Mouse (Mus musculus): ENCODE measurements around the gene Nkain2. TPM values are rescaled to one million over a fixed set of nuclear protein-coding genes. Genes with fewer than 3 reads are reported as not detected.
A peak's percentile ranks its signal among the peaks of the same experiment; 100 is the strongest.

Gene Nkain2
- 0.60 and 0.77 TPM in 2 replicates for polyA plus RNA-seq (2015; fragmentation: Nextera tagmentation; extraction: Ambion mirVana)

GRCm38 (mm10) chr10:32889652-32890506, at the start of gene Nkain2:
TSS of gene Nkain2 (minus strand) at chr10:32890462.
- peaks cover 15% of the 10 kb centered on the region; the same call in 1 of the 2 replicates for H3K27me3 ChIP-seq
- under 1% methylated on average over 74 of the region's 81 CpGs for WGBS
- H3K9ac ChIP-seq = peak within 1 kb of the TSS; percentile 56

DNA sequence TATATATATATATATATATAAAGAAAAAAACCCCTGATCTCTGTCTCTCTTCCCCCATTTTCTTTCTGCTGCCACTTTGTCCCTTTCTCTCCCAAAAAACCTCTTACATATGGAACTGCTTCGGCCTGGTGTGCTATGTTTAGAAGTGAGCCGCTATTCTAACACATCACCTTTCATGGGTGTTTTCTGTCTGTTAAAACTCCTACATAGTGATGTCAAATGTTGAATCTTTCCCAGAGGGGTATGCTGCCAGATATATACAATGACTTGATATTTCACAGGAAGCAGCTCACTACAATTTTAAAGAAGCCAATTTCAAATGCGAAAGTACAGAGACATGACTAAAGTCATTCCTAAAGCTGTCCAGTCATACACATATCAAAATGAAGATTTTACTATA, 49.6 kb upstream of the Nkain2 start:
- H3K36me3 ChIP-seq = no peaks in the 10 kb centered on the region
- no peaks in the 10 kb centered on the region for H3K27me3 ChIP-seq
- H3K27ac ChIP-seq = no peak overlapping the region
- no peak overlapping the region for H3K4me2 ChIP-seq
- no peaks in the 10 kb centered on the region for H3K9me3 ChIP-seq (replicated peaks)
- ATAC-seq (replicated peaks; ENCODE audit: low FRiP score) = no peak
- no peaks in the 10 kb centered on the region for H3K4me1 ChIP-seq
- 88% methylated on average over 3 of the region's 3 CpGs for WGBS
- H3K4me3 ChIP-seq (replicated peaks) = no peak overlapping the region
- no peak overlapping the region for H3K9ac ChIP-seq

More at GRCm38 (mm10) chr10:32889652-32890506, at the start of gene Nkain2:
- Histone ChIP-seq H3K4me1 (0 out of 2 replicates have a peak, but pooled peaks cover 10% of the 10 kb centered on the region), H3K27ac (no peak within 1 kb of the TSS), H3K36me3 (no peaks in the 10 kb centered on the region), H3K4me2 (peak within 1 kb of the TSS; percentile 99), H3K9me3 (replicated peaks) (no peaks in the 10 kb centered on the region), H3K4me3 (replicated peaks) (peak within 1 kb of the TSS; percentile 72)
- peak; percentile 79 for ATAC-seq (replicated peaks; ENCODE audit: low FRiP score)

GRCm38 (mm10) chr10:32895093-32895492, 4.8 kb upstream of the Nkain2 start:
- Histone ChIP-seq H3K4me3 (replicated peaks) (no peak overlapping the region), H3K27me3 (no peaks in the 10 kb centered on the region), H3K27ac (no peak overlapping the region), H3K36me3 (no peaks in the 10 kb centered on the region), H3K4me1 (0 out of 2 replicates have a peak, but pooled peaks cover 5% of the 10 kb centered on the region), H3K9ac (no peak overlapping the region), H3K4me2 (no peak overlapping the region), H3K9me3 (replicated peaks) (no peaks in the 10 kb centered on the region)
- no peak for ATAC-seq (replicated peaks; ENCODE audit: low FRiP score)

DNA sequence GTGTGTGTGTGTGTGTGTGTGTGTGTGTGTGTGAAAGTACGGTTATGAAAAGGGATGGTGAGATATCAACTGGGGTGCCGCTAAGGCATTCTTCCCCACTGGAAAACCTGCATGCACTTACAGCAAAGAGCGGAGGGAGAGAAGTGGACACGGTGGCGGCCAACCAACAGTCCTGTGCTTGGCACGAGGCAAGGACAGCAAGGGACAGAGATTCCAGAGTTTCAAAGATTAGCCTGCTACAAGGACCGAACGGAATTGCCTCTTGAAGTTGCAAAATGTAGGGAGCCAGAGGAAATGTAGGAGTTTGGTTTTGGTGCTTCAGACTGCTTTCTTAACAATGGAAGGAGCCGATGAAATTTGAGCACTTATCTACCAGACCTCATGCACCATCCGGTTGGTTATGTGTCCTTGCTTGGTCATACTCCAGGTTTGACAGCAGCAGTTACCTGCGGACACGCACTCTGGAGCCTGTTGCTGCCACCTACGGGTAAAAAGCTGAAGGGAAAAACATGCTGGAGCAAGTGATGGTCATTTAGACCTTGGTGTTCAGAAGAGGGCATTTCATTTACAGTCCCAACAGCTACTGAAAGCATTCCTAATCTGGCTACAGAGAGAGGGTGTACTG, 357 bp upstream of the Nkain2 start:
- Histone ChIP-seq H3K9me3 (replicated peaks) (no peaks in the 10 kb centered on the region), H3K4me3 (replicated peaks) (peak overlapping the region; percentile 72), H3K27me3 (peaks cover 15% of the 10 kb centered on the region; the same call in 1 of the 2 replicates), H3K27ac (no peak overlapping the region), H3K4me2 (peak overlapping the region; percentile 99), H3K36me3 (no peaks in the 10 kb centered on the region), H3K9ac (peak overlapping the region; percentile 56; the same call in 1 of the 2 replicates), H3K4me1 (0 out of 2 replicates have a peak, but pooled peaks cover 10% of the 10 kb centered on the region)
- 5% methylated on average over 13 of the region's 13 CpGs for WGBS
- peak; percentile 85 for ATAC-seq (replicated peaks; ENCODE audit: low FRiP score)

- Histone ChIP-seq H3K27ac (no peak overlapping the region), H3K36me3 (no peaks in the 10 kb centered on the region), H3K9ac (no peak overlapping the region), H3K4me2 (no peak overlapping the region), H3K27me3 (no peaks in the 10 kb centered on the region), H3K9me3 (replicated peaks) (no peaks in the 10 kb centered on the region), H3K4me3 (replicated peaks) (no peak overlapping the region), H3K4me1 (no peaks in the 10 kb centered on the region)
- WGBS = 83% methylated on average over 6 of the region's 6 CpGs
- ATAC-seq (replicated peaks; ENCODE audit: low FRiP score) = no peak
These were observed 8.3 kb downstream of the Nkain2 start for GRCm38 (mm10) chr10:32881977-32882376.

- WGBS = 79% methylated on average over 1 of the region's 1 CpGs
- Histone ChIP-seq H3K27ac (no peak overlapping the region), H3K9me3 (replicated peaks) (no peaks in the 10 kb centered on the region), H3K4me2 (no peak overlapping the region), H3K36me3 (no peaks in the 10 kb centered on the region), H3K27me3 (no peaks in the 10 kb centered on the region), H3K9ac (no peak overlapping the region), H3K4me1 (no peaks in the 10 kb centered on the region), H3K4me3 (replicated peaks) (no peak overlapping the region)
- no peak for ATAC-seq (replicated peaks; ENCODE audit: low FRiP score)
These were observed 19.4 kb downstream of the Nkain2 start for GRCm38 (mm10) chr10:32870691-32871406.

DNA sequence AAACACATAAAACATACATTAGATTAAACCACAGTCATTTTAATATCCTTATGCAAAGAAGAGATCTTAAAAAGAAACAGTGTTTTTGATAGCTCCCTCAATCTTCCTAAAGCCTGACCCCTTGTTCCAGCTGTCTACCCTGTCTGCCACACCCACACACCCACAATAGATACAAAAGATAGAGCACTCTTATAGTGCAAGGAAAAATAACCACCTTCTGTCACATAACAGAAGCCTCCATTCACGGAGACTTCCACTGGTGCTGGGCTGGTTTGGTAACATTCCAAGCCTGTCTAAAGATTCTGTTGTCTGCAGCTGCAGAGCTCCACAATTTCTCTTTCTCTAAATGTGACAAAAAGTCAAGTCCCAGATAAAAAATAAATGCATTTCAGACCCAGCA, 20.7 kb downstream of the Nkain2 start:
- Histone ChIP-seq H3K9ac (no peak overlapping the region), H3K4me3 (replicated peaks) (no peak overlapping the region), H3K4me1 (no peaks in the 10 kb centered on the region), H3K27ac (no peak overlapping the region), H3K9me3 (replicated peaks) (no peaks in the 10 kb centered on the region), H3K36me3 (no peaks in the 10 kb centered on the region), H3K27me3 (no peaks in the 10 kb centered on the region), H3K4me2 (no peak overlapping the region)
- ATAC-seq (replicated peaks; ENCODE audit: low FRiP score) = no peak
- 40% methylated on average over 1 of the region's 1 CpGs for whole genome bisulfite sequencing

DNA sequence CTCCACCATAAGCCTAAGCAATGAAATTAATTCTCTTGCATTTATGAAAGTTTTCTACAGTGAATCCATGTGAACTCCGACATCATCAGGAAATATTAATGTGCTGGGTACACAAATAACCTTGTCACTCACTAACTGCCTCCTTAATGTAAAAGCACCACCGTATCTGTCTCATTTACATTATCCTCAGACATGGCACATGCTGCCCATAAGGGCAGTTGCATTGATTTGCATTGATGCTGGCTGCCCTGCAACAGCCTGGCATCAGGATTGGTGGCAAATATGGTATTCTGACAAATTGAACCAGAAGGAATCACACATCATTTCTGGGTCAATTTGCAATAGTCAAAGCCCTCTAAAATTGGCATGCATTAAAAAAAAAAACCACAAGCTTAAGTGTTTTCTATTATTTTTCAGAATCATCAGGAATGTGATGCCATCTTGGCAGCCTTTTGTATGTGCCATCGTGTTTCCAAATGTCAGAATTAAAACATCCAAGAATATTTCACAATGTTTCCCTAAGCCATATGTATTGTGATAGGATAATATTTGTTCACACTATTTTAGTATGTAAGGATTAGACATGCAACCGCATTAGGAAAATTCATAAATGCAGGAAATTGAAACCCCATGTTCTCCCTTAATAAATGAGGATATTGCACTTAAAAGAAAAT, 74.9 kb downstream of the Nkain2 start:
- WGBS = 88% methylated on average over 4 of the region's 4 CpGs
- Histone ChIP-seq H3K9ac (no peak overlapping the region), H3K9me3 (replicated peaks) (no peaks in the 10 kb centered on the region), H3K27ac (no peak overlapping the region), H3K4me2 (no peak overlapping the region), H3K4me1 (no peaks in the 10 kb centered on the region), H3K4me3 (replicated peaks) (no peak overlapping the region), H3K27me3 (no peaks in the 10 kb centered on the region), H3K36me3 (no peaks in the 10 kb centered on the region)
- no peak for ATAC-seq (replicated peaks; ENCODE audit: low FRiP score)

DNA sequence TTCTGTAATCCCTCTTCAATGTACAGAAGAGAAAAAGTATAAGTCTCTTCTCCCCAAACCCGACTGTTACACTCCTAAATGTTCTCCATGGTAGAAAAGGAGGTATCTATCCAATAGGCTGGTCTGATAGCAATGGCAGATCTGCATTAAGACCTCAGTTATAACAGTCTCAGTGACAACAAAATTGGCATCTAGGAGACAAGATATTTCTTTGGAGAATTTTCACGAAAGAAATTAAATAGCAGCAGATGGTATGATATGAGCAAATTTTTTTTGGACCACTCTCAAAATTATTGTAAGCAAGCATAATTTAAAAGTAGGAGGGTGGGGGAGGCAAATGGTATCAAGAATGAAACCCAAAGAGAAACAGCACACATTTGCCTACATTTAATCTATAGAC, 94.0 kb downstream of the Nkain2 start:
- Histone ChIP-seq H3K4me2 (no peak overlapping the region), H3K4me3 (replicated peaks) (no peak overlapping the region), H3K27ac (no peak overlapping the region), H3K4me1 (no peaks in the 10 kb centered on the region), H3K9ac (no peak overlapping the region), H3K36me3 (no peaks in the 10 kb centered on the region), H3K27me3 (no peaks in the 10 kb centered on the region), H3K9me3 (replicated peaks) (no peaks in the 10 kb centered on the region)
- WGBS = 82% methylated on average over 2 of the region's 2 CpGs
- no peak for ATAC-seq (replicated peaks; ENCODE audit: low FRiP score)

DNA sequence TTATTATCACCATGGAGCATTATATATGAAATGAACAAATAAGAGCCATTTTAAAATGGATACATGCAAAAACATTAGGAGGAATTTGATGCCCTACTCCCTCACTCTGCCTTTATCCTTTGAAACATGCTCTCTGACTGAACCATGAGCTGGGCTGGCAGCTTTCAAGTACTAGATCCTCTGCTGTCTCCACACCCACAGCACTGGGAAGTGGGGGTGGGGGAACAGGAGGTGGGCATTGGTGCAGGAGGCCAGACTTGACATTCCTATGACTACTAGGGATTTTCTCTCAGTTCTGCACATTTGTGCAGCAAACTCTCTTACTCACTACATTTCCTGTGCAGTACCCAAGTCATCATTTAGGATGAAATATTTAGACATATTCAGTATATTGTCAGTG, 99.7 kb downstream of the Nkain2 start:
- no peaks in the 10 kb centered on the region for H3K27me3 ChIP-seq
- H3K9me3 ChIP-seq (replicated peaks) = no peaks in the 10 kb centered on the region
- no peak overlapping the region for H3K4me3 ChIP-seq (replicated peaks)
- no peaks in the 10 kb centered on the region for H3K36me3 ChIP-seq
- no peak overlapping the region for H3K4me2 ChIP-seq
- no peak overlapping the region for H3K9ac ChIP-seq
- no peaks in the 10 kb centered on the region for H3K4me1 ChIP-seq
- ATAC-seq (replicated peaks; ENCODE audit: low FRiP score) = no peak
- no peak overlapping the region for H3K27ac ChIP-seq

- Histone ChIP-seq H3K9ac (no peak overlapping the region), H3K27me3 (no peaks in the 10 kb centered on the region), H3K9me3 (replicated peaks) (no peaks in the 10 kb centered on the region), H3K4me1 (no peaks in the 10 kb centered on the region), H3K4me2 (no peak overlapping the region), H3K36me3 (no peaks in the 10 kb centered on the region), H3K27ac (no peak overlapping the region), H3K4me3 (replicated peaks) (no peak overlapping the region)
- no peak for ATAC-seq (replicated peaks; ENCODE audit: low FRiP score)
- 72% methylated on average over 3 of the region's 3 CpGs for whole genome bisulfite sequencing
These were observed 107.4 kb downstream of the Nkain2 start for GRCm38 (mm10) chr10:32782732-32783359.

All from kidney, embryonic 15.5 days (tissue).